Mouse (Mus musculus) spleen, embryonic (tissue): Measurements from ENCODE around the gene Acyp1.

ENCODE experiments used
- CTCF ChIA-PET: fragments of 350-600 bp; sonication (Branson Sonifier 250); formaldehyde crosslinking; loops from one replicate; lab custom pipeline; 2022; lab: Charles Lee

Gene Acyp1

DNA sequence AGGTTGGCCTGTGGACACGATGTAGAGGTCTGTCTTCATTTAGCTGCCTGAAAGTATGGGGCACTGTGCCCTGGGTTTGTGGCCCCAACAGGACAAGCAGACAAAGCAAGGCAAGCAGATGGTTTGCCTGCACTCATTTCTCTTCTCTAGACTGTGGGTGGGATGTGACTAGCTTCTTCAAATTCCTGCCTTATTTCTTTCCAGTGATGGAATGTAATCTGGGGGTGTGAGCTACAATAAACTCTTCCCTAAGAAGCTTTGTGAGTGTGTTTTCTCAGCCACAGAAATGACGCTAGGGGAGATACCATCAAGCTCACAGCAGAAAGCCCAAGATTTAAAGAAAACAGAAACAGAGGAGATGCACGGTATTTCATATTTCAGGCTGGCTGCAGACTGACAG lies 36.2 kb downstream of the Acyp1 start:
- CTCF ChIA-PET: interaction anchor here (0.7 kb wide), 1 partner anchor 121 kb away, joined by 3 read pairs; no protein-coding TSS in a partner anchor

DNA sequence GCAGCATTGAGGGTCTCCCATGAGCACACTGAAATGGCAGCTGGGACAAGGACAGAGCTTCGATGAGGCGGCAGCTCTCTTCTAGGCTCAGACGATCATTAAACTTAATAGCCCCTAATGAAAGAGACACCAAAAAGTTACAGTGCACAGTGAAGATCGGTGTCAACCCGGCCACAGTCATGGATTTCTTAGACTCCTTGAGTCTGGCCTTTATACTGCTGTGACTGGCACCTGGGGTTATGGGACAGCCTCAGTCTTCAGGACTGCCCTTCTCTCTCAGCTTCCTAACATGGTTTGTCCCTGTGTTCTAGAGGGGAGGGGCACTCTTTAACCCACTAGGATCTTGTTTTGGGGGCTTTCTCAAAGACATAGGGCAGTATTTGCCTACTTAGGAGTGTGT lies 50.7 kb downstream of the Acyp1 start:
- CTCF ChIA-PET: no interaction called here

DNA sequence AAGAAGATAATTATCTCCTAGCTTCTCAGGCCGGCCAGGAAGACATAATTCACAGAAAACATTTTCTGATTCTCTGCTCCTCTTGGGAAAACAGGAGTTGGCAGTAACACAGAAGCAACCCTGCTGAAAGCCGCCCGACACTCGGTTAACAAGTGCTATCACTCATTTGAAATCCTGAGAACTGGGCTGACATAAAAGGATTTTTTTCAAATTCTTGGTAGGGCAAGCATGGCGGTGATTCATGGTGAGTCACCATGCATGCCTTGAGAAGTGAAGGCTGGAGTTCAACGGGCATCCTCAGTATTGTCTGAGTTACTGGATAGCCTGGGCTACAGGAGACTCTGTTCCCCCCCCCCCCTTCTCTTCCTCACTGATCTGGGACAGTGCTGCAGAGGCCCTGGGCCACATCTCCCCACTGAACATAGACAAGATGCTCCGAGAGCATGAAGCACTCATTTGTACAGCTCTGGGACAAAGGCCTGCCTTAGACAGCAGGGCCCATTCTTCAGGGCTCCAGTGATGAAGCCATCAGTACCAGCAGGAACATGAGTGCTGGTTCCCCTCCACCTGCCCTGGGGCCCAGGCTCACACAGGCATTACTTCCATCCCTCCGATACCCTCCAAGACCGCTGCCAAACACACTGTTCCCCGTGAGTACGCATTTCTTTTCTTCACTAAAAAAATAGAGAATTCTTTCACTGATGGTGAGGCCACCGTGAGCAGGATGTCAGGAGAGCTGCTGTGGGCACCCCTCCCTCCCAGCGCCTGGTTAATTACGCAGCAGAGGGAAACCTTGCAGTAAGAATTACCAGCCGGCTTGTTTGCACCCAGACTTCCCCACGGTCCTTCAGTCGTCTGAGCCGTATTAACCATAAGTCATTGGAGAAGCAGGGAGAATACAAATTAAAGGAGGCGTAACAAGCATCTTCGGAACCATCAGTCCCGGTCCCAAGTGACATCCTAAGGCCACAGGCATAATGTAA lies 54.6 kb downstream of the Acyp1 start:
- CTCF ChIA-PET: no interaction called here

DNA sequence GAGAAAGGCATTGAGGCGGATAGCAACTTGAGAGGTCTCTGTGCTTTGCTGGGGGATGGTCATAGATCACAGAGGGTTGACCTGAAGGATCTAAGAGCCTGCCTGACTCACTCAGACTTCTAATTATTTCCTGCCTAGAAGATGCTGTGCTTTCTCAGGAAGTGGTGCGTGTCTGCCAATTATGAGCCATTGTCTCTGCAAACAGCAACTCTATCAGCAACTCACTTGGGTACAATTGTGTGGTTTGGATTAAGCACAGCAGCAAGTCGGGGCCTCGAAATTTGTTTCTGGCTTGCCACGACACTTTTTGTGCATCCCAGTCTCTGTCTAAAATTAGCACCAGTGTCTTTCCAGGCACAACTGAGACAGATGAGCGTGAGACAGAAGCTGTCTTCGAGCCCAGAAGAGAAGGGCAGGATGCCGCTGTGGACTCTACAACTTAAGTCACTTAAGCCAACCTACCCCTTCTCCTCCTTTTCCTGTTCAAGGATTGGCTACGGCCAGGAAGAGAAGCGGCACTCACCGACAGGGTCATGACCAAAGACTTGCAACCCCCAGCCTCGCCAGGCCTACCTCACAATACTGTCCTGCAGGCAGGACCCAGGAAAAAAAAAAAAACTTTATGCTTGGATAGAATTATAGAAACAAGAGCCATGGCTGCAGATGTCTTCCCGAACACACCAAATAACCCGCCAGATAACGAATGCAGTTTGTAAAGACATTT lies 60.2 kb downstream of the Acyp1 start:
- CTCF ChIA-PET: no interaction called here

DNA sequence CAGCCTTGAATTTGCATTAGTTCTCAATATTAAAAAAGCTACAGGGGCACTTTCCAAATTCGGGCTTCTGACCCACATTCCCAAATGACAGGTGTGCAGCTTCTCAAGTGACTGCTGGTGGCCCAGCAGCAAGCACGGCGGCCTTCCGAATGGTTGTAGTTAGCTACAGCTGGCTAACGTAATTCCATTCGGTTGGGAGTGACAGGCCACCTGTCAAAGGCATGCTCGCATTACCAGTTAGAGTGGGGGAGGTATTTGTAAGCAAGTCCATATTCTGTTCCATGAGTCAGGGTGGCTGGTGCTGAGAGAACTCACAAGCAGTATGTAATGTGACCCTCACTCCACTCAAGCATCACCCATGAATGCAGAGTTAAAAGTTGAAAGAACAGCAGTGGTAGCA lies 61.0 kb downstream of the Acyp1 start:
- CTCF ChIA-PET: no interaction called here
